In genomic region chr15:94530519-94530918, GRCm38 (mm10) we compare ENCODE assay signal across 27 mouse cellular contexts. TPM values are rescaled to one million over a fixed set of nuclear protein-coding genes. Genes with fewer than 3 reads are reported as not detected.
DNase-seq lines count a peak whose midpoint lies in the region; ATAC-seq and TF ChIP-seq lines count a peak whose summit lies in the region.
"Had no signal": no experiment of that assay in that cellular context is flagged by ENCODE, and none has a peak within 500 bp of the region (broad histone marks: within the 10 kb centered on the region; RNA-seq: fewer than 3 reads in every experiment).

No protein-coding gene starts in this region.

- TF ChIP-seq CTCF in lung, embryonic 14.5 days (IDR thresholded peaks at IDR 0.05; ENCODE audit: low read depth) = no peak

- 58% methylated on average over 3 of the region's 3 CpGs for WGBS in lung, embryonic 14.5 days
- WGBS in forebrain, embryonic 11.5 days = 87% methylated on average over 3 of the region's 3 CpGs

- intact Hi-C loops in heart, postnatal 25 days (cut with DNase I) = no loop called here

- H3K4me1 ChIP-seq in lung, embryonic 14.5 days (ENCODE audit: insufficient read depth) = no peaks in the 10 kb centered on the region
- no peaks in the 10 kb centered on the region for H3K4me1 ChIP-seq in forebrain, embryonic 11.5 days (replicated peaks; ENCODE audit: control insufficient read depth, insufficient read depth, low read length)
- H3K4me1 ChIP-seq: embryonic facial prominence, embryonic 15.5 days; forebrain, embryonic 12.5 days; forebrain, embryonic 15.5 days; heart, embryonic 10.5 days had no signal

- no peak overlapping the region for H3K4me3 ChIP-seq in lung, embryonic 14.5 days (ENCODE audit: low read depth, low read length)
- no peak overlapping the region for H3K4me3 ChIP-seq in forebrain, embryonic 11.5 days (ENCODE audit: low read depth, low read length)
- H3K4me3 ChIP-seq: embryonic facial prominence, embryonic 15.5 days; forebrain, embryonic 12.5 days; forebrain, embryonic 15.5 days; heart, embryonic 10.5 days had no signal

- no peak overlapping the region for H3K9ac ChIP-seq in lung, embryonic 14.5 days
- no peak overlapping the region for H3K9ac ChIP-seq in forebrain, embryonic 11.5 days (ENCODE audit: low read length)
- H3K9ac ChIP-seq: embryonic facial prominence, embryonic 15.5 days; forebrain, embryonic 12.5 days; forebrain, embryonic 15.5 days; hindbrain, embryonic 14.5 days had no signal

- H3K36me3 ChIP-seq in lung, embryonic 14.5 days (ENCODE audit: insufficient read depth) = peaks cover 23% of the 10 kb centered on the region
- no peaks in the 10 kb centered on the region; the same call in 1 of the 2 replicates for H3K36me3 ChIP-seq in forebrain, embryonic 11.5 days (ENCODE audit: control insufficient read depth, insufficient read depth, low read length)
- H3K36me3 ChIP-seq: forebrain, embryonic 15.5 days had no signal

- H3K9me3 ChIP-seq in lung, embryonic 14.5 days (ENCODE audit: low read depth, low read length) = no peaks in the 10 kb centered on the region
- H3K9me3 ChIP-seq in forebrain, embryonic 11.5 days (ENCODE audit: control insufficient read depth, low read length) = no peaks in the 10 kb centered on the region
- H3K9me3 ChIP-seq: embryonic facial prominence, embryonic 15.5 days; forebrain, embryonic 12.5 days; forebrain, embryonic 15.5 days; heart, embryonic 10.5 days had no signal

- peak; percentile 21 for DNase-seq in heart, adult 8-10 months (ENCODE audit: low spot score)
- DNase-seq in heart, postnatal 25 days (ENCODE audit: low spot score) = no peak
- DNase-seq in lung, embryonic 14.5 days = peak; percentile 16
- DNase-seq in lung, postnatal 4 days = no peak
- DNase-seq in MN1 (ENCODE audit: low spot score) = peak; percentile 68
- DNase-seq in lung, postnatal 14 days = peak; percentile 17
- DNase-seq in forebrain, embryonic 11.5 days (ENCODE audit: low spot score) = no peak
- DNase-seq: adrenal gland, adult 8-10 months; adrenal gland, postnatal 25 days; cerebellum, adult 11-12 months; cerebellum, adult 8-10 months; cerebellum, postnatal 10 days; cerebellum, postnatal 36 days; embryo, embryonic 11 days; gastrocnemius, postnatal 10 days; gastrocnemius, postnatal 36 days; heart, postnatal 4 days had no signal

- no peak overlapping the region for H3K27ac ChIP-seq in lung, embryonic 14.5 days (ENCODE audit: low read depth)
- H3K27ac ChIP-seq in forebrain, embryonic 11.5 days (ENCODE audit: low read depth, low read length) = no peak overlapping the region
- H3K27ac ChIP-seq: embryonic facial prominence, embryonic 15.5 days; forebrain, embryonic 12.5 days; forebrain, embryonic 15.5 days; heart, embryonic 10.5 days; hindbrain, embryonic 14.5 days; hindbrain, postnatal 0 days had no signal

- no peak for ATAC-seq in lung, embryonic 14.5 days (ENCODE audit: insufficient read depth)
- no peak for ATAC-seq in forebrain, embryonic 11.5 days (replicated peaks; ENCODE audit: low FRiP score)
- ATAC-seq: activated CD4-positive, CD25-positive, alpha-beta regulatory T cell, adult 4 months; CD4-positive, CD25-positive, alpha-beta regulatory T cell, adult 4 months; forebrain, embryonic 15.5 days; hindbrain, postnatal 0 days; inflammation-experienced regulatory T-cells, adult 6 months; intestine, embryonic 16.5 days had no signal

- H3K27me3 ChIP-seq in lung, embryonic 14.5 days (ENCODE audit: insufficient read depth, low read length) = no peaks in the 10 kb centered on the region
- no peaks in the 10 kb centered on the region for H3K27me3 ChIP-seq in forebrain, embryonic 11.5 days (ENCODE audit: control insufficient read depth, insufficient read depth, low read length)
- H3K27me3 ChIP-seq: embryonic facial prominence, embryonic 15.5 days; forebrain, embryonic 12.5 days; forebrain, embryonic 15.5 days had no signal

- H3K4me2 ChIP-seq in lung, embryonic 14.5 days = no peak overlapping the region
- H3K4me2 ChIP-seq in forebrain, embryonic 11.5 days (ENCODE audit: low read depth, low read length, severe bottlenecking) = no peak overlapping the region
- H3K4me2 ChIP-seq: embryonic facial prominence, embryonic 15.5 days; forebrain, embryonic 12.5 days; forebrain, embryonic 15.5 days; hindbrain, embryonic 14.5 days had no signal

RNA-seq across cellular contexts. Expression of gene Pus7l, which starts 12.8 kb away (rescaled TPM):
- 1 to 10 TPM; 1.7 to 2.5 (median 2.1) TPM for total RNA-seq in heart, adult 8-10 months (2022)
- 1 to 10 TPM; 1.4 to 1.9 TPM for total RNA-seq in heart, postnatal 25 days (2021)
- 9.5 and 10.5 TPM in 2 replicates for polyA plus RNA-seq in lung, embryonic 14.5 days (2014; fragmentation: Nextera tagmentation; extraction: Ambion mirVana)
- 9.4 and 9.7 TPM in 2 replicates for polyA plus RNA-seq in forebrain, embryonic 11.5 days (2014; fragmentation: Nextera tagmentation; extraction: Ambion mirVana)

RNA-seq across cellular contexts. Expression of gene Irak4, which starts 12.9 kb away (rescaled TPM):
- total RNA-seq in heart, adult 8-10 months (2022) = 1 to 10 TPM; 4.6 to 7.5 (median 5.3) TPM
- 1 to 10 TPM; 5.9 to 6.0 TPM for total RNA-seq in heart, postnatal 25 days (2021)
- 6.9 and 8.4 TPM in 2 replicates for polyA plus RNA-seq in lung, embryonic 14.5 days (2014; fragmentation: Nextera tagmentation; extraction: Ambion mirVana)
- polyA plus RNA-seq in forebrain, embryonic 11.5 days (2014; fragmentation: Nextera tagmentation; extraction: Ambion mirVana) = 2.9 and 3.8 TPM in 2 replicates

RNA-seq across cellular contexts. Expression of gene Twf1, which starts 59.2 kb away (rescaled TPM):
- total RNA-seq in heart, adult 8-10 months (2022) = 10 to 100 TPM; 12.5 to 19.9 (median 13.7) TPM
- 10 to 100 TPM; 15.0 to 20.4 TPM for total RNA-seq in heart, postnatal 25 days (2021)
- 81.7 and 82.1 TPM in 2 replicates for polyA plus RNA-seq in lung, embryonic 14.5 days (2014; fragmentation: Nextera tagmentation; extraction: Ambion mirVana)
- 101 and 108 TPM in 2 replicates for polyA plus RNA-seq in forebrain, embryonic 11.5 days (2014; fragmentation: Nextera tagmentation; extraction: Ambion mirVana)

Comparison
In these comparisons a context has a peak if more than half of its experiments do, and no peak if none do; other contexts are left out.
1. DNase-seq: peak in heart, adult 8-10 months (single experiment), lung, embryonic 14.5 days (single experiment), MN1 (single experiment) and lung, postnatal 14 days (single experiment); none in heart, postnatal 25 days (single experiment), lung, postnatal 4 days (0 of 2) and forebrain, embryonic 11.5 days (single experiment).